Mouse (Mus musculus): ENCODE results near the gene Ppp2r5a.

DNA sequence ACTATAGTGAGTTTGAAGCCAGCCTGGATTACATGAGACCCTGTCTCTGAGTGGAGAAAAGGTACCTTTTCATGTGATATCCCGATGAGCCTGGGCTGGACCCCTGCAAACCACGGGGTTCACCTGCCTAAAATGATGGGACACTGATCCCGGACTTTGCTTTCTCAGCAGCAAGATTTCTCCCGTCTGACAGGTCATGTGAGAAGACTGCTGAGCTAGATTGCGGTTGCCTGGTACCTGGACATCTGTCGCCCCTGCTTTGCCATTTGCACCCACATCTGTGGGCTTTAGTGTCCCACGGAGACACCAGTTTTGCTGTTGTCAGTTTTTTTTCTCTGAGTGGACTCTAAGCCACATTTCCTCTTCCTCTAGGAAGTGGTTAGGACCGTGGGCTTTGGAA lies 75.8 kb downstream of the Ppp2r5a start:
- TF ChIP-seq POLR2A (IDR thresholded peaks at IDR 0.05; ENCODE audit: borderline replicate concordance, insufficient read depth, low read length) (no peak), CTCF (IDR thresholded peaks at IDR 0.05; ENCODE audit: borderline replicate concordance, insufficient read depth, low read depth, low read length) (no peak)
